Mouse (Mus musculus) CD4-positive helper T cell, adult 2 months (primary cell): ENCODE data around the gene Trak2.
"Not testable (repeated sequence)": the region's sequence is repeated elsewhere in the genome, so short reads cannot be mapped to it uniquely, and the experiment has no call there.

ENCODE experiments used
- DNase-seq: peaks from one replicate; pipeline ENCODE4 v3.0.0-alpha.2; 2012; ENCODE audit warnings: low read depth, missing footprints, low spot score

The Trak2 gene

DNA sequence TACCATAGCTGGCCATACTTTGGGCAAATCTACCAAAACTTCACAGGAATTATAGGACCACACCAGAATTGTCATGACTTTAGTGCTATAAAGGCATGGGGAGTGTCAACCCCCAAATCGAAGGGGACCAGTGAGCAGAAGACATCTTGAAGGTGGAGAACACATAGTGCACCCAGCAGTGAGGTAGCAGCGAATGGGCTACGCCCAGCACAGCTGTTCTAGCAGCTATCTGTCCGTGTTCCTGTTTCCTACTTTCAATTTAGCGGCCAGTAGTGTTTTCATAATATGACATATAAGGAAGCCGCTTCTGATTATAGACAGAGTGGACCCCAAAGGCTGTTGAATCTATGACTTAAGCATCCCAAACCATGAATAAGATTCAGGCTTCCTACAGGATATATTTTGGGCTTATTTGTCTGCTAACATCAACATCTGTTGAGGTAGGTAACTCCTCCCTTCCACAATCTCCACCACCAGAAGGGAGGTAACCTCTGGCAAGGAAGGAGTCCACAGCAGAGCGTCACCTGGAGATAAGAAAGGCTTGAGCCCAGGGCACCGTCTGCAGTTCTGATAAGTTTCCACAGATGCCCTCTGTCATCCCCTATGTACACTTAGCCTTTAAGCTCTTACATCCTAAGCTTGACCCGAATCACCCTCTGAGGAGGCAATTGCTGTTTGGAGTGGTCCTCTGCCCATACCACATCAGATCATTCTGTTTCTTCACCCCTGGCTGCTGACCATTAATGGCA lies 19.4 kb downstream of the Trak2 start:
- peak; percentile 22 for DNase-seq

DNA sequence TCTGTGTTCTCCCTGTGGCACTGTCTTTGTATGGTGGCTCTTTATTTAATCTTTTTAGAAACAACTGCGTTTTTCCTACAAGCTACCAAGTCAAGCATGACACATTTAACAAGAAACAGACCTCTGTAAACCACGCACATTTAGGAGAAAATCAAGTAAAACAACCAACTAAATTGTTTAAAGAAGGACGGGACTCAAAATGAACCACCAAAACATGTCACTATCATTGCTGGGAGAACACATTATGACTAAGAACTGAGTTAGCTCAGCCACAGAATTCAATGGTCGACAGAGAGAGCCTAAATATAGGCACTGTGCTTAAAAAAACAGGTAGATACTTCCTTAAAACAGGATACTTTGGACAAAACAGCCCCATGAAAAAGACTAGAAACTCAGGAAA lies 20.2 kb downstream of the Trak2 start:
- no peak for DNase-seq

DNA sequence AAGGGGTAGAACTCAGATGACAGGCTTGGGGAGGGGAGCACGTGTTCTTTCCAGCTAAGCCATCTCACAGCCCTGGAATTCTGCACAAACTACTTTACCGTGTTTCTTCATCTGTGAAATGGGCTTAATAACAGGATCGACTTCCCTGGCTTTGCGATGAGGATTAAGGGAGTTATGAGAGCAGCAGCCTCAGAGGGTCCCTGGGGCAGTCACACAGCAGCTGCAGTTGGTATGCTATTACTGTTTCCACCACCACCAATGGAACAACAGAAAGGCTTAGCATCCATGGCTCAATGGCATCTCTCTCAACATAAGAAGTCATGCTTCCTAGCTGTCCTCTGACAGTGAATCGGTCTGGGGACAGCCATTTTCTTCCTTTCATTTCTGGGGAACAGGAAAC lies 20.7 kb downstream of the Trak2 start:
- DNase-seq = no peak

GRCm38 (mm10) chr1:58951841-58952240 lies 21.4 kb downstream of the Trak2 start:
- DNase-seq = no peak

GRCm38 (mm10) chr1:58950899-58951648 lies 22.2 kb downstream of the Trak2 start:
- DNase-seq = no peak

GRCm38 (mm10) chr1:58949561-58950106 lies 23.6 kb downstream of the Trak2 start:
- no peak for DNase-seq

GRCm38 (mm10) chr1:58946718-58947117 lies 26.5 kb downstream of the Trak2 start:
- DNase-seq = no peak

DNA sequence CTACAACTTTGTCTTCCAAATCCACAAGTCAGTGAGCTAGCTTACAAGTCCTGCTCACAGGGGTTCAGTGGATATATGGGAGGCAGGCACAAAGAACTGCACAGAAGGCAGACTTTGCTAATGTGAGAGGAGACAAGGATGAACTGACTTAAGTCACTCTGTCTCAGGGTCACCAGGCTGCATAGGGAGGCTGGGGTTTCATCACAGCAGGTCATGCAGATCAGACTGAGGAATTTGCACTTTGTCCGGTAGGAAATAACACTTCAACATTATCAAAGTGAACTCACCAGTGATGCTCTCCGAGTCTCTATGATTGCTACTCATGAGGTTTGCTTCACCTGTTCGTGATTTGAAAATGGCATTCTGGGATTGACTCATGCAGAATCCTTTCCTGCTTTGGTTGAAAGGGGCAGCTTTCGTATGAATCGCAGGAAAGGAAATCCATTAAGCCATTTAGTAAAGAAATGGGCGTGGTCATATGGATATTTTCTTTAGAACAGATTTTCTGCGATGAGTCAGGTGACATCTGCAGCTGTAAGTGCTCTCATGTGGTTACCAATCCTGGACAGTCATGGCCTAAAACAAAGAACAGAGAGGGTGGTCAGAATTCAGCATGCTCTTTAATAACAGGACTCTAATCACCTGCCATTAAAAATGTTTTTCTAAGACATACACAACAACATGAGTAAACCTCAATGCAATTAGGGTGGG lies 27.1 kb downstream of the Trak2 start:
- no peak for DNase-seq

DNA sequence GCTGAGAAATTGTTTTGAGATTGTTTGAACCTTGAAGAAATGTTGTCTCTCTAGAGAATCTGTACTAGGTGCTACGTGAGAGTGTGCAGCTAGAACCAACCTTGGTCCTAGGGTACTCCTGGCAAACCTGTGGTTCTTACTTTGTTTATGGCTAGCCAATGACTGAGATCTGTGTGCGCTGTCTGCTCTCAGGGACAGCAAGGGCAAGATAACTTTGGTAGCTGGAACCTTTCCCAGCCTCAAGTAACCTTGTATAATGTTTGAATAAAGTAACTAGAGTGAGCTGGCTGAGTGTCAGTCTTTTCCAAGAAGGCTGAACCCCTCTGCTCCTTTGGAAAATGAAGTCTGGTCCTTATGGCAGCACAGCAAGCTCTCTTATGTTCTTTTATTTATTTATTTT lies 27.7 kb downstream of the Trak2 start:
- DNase-seq = no peak

DNA sequence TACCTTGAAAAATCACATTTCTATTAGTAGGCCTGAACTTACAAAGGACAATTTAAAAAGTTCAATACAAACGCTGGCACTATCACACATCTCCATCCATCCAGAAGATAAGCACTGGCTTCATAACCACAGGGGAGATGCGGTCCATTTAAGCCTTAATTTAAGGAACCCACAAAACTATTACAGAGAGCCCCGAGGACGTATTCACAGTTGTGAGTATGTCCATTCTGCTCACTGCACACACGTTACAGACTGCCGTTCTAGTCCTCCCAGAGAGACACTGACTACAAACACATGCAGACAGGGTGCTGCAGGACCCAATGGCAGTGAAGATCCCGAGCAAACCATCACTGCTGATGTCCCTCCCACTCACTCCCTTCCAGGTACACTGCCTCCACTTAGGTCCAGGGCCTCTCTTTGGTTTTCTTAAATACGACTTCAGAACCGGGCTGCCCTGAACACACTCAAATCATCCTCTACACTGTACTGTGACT lies 35.6 kb downstream of the Trak2 start:
- DNase-seq = no peak

GRCm38 (mm10) chr1:58936746-58937605 lies 36.3 kb downstream of the Trak2 start:
- DNase-seq = no peak

DNA sequence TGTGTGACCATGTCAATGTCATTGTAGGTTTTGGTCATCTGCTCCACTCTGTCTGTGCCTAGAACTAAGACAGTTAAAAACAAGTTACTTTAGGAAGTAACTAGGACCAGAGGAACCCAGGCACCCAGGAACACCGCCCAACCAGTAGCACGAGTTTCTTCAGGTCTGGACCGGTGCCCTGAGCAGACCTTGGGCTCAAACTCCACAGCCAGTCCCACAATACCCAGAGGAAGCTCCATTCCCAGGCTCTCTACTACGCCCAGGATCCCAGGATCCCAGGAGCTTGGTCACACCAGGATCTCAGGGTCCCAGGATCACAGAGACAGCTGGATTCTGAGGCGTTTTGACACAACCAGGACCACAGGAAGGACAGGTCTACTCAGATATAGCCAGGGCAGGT lies 46.6 kb downstream of the Trak2 start:
- DNase-seq = no peak

DNA sequence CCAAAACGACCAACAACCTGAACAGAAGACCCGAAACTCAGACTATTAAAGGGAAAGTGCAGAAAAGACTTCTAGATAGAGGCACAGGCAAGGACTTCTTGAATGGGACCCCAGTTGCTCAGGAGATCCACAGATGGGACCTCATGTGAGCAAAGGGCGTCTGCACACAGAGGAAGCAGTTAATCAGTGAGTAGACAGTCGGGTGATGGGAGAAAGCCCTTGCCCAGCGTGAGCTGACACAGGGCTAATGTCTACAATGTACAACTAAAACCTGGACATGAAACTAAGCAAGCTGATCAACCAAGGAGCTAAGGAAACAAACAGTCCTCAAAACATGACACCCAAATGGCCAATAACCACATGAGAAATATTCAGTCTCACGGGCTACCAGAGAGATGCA lies 55.7 kb downstream of the Trak2 start:
- no peak for DNase-seq

DNA sequence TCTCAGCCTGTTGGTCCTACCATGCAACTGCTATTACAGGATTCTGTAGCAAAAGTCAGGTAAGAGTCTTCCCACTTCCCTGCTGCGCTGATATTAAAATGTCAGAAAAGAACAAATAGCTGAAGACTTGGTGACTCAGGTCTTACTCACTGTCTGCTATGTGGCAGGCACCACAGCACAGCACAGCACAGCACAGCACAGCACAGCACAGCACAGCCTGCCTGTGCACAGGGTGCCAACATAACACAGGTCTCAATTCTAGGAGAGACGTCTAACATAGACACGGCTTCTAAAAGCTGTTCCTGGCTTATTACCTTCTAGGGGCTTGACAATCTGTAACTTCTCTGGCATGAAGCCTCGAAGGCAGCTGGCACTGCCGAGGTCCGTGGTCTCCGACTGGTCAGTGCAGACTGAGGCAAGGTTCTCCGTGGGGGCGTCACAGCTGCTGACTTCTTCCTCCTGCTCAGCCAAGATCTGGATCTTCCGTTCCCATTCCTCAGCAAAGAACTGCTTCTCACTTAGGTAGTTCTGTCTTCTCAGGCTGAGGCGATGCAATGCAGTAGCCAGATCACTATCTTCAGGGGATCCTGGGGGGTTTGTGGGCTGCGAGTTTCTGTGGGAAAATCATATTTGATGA lies 63.5 kb downstream of the Trak2 start:
- no peak for DNase-seq

- DNase-seq = no peak
These were observed 69.5 kb downstream of the Trak2 start for GRCm38 (mm10) chr1:58903681-58904080.

- peak; percentile 71 for DNase-seq
These were observed 75.7 kb downstream of the Trak2 start for GRCm38 (mm10) chr1:58897561-58897960.

DNA sequence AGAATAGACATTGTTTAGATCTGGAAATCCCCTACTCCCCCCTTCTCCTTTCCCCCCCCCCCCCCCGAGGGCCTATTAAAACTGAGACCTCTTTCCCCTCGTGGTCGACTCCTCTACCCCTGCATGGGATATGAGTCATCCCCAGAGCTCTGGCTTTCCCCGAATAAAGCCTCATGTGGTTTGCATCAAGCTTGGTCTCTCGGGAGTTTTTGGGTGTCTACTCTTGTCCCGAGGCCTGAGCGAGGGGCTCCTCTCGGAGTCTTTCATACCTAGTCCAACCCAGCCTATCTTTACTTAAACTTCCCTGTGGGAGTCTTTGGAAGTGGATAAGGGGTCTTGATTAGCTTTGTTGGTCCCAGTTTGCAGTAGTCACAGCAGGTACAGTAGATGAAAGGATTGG lies 80.8 kb downstream of the Trak2 start:
- DNase-seq = not testable (repeated sequence)

GRCm38 (mm10) chr1:58891481-58892170 lies 81.6 kb downstream of the Trak2 start:
- not testable (repeated sequence) for DNase-seq

DNA sequence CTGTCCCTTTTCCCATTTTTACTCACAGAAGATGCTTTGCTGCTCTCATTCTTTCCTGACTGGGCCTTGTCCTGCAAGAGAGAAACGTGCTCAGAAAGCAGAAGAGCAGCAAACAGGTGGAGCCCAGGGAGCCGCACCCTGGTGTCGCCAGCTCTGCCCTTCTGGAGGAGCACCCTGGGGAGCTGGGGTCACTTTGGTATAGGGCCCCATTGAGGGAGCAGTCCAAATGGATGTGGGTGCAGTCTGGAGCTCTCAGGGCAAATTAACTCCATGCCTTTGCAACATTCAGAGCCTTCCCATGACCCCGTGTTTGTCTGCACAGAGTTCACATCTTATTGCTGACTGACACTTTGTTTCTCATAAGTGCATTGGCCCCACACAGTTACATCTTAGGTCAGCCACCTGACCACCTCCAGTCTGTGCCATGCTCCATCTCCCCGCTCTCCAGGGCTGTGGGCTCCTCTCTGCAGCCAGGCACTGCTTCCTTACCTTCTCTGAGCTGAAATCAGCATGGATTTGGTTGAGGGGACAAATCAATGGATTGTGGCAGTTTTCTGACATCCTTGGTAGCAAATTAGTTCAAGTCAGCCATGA lies 82.4 kb downstream of the Trak2 start:
- DNase-seq = not testable (repeated sequence)
